Mouse (Mus musculus): ENCODE results near the gene Klrg2. TPM values are rescaled to one million over a fixed set of nuclear protein-coding genes. Genes with fewer than 3 reads are reported as not detected.
"Not testable (repeated sequence)": the region's sequence is repeated elsewhere in the genome, so short reads cannot be mapped to it uniquely, and the experiment has no call there.

Klrg2 gene
- polyA plus RNA-seq (2015; fragmentation: Nextera tagmentation; extraction: Ambion mirVana): 0.08 and 0.21 TPM in 2 replicates

DNA sequence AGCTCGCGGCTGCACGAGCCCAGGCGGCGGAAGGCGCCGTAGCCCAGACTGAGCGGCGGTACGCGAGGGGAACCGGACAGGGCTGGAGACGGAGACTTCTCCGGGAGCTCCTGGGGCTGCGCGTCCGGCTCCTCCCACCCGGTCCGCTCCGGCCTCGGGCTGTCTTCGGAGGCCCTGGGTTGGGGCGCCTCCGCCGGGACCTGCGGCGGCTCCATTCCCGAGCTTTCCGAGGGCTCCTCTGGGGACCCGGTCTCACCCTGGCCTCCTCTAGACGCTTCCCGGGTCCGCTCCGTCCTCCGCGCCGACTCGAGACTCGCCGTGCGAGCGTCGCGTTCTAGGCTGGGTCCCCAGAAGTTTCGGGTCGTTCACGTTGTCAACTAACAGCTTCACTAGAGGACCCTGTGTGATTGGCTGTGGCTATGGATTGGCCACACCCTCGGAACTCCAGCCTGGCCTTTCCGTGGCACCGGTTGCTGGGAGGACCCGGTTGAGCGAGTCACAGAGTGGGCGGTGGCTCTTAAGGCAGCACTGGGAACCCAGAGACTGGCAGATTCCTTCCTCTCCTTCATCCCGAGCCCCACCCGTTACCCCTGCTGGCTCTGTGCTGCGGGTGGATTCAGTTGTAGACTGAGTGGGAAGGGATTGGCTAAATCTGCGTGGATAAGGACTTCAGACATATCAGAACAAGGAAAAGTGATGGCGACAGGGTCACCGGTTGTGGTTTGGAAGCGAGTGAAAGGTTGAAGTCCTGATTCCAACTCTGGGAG lies at the start of gene Klrg2:
Gene Klrg2, minus strand, starts transcription at position 391 of the 767 bp plus-strand sequence.
- no peaks in the 10 kb centered on the region for H3K36me3 ChIP-seq
- H3K9me3 ChIP-seq: no peaks in the 10 kb centered on the region
- H3K27me3 ChIP-seq: peaks cover 59% of the 10 kb centered on the region
- peak within 1 kb of the TSS; percentile 40 for H3K9ac ChIP-seq
- peaks cover 22% of the 10 kb centered on the region for H3K4me1 ChIP-seq (replicated peaks)
- H3K4me3 ChIP-seq: peak within 1 kb of the TSS; percentile 58
- no peak within 1 kb of the TSS for H3K27ac ChIP-seq (replicated peaks)
- ATAC-seq (ENCODE audit: low FRiP score, low read depth): peak; percentile 79
- H3K4me2 ChIP-seq: peak within 1 kb of the TSS; percentile 99
- WGBS: 3% methylated on average over 36 of the region's 60 CpGs

DNA sequence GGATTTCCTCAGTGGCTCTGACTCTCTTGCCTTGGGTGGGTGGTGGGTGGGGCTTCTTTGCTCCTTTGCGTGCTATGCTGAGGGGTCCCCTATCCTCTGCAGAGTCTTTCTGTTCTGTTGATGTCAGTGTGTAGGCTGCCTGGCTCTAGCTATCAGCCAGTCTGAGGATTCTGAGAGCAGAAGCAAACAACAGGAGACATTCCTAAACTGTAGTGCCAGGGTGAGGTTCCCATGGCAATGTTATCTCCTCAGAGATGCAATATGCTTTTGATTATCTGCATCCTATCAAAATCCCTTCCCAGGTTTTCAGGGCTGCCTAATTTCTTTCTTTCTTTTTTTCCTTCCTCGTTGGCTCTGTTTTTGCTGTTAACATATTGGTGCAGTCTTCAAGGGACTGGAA lies 45.5 kb upstream of the Klrg2 start:
- no peaks in the 10 kb centered on the region for H3K9me3 ChIP-seq
- no peak for ATAC-seq (ENCODE audit: low FRiP score, low read depth)
- H3K4me1 ChIP-seq (replicated peaks): no peaks in the 10 kb centered on the region
- no peak overlapping the region for H3K9ac ChIP-seq
- 47% methylated on average over 2 of the region's 2 CpGs for WGBS
- H3K36me3 ChIP-seq: no peaks in the 10 kb centered on the region
- H3K4me3 ChIP-seq: no peak overlapping the region
- no peaks in the 10 kb centered on the region for H3K27me3 ChIP-seq
- no peak overlapping the region for H3K4me2 ChIP-seq
- no peak overlapping the region for H3K27ac ChIP-seq (replicated peaks)

DNA sequence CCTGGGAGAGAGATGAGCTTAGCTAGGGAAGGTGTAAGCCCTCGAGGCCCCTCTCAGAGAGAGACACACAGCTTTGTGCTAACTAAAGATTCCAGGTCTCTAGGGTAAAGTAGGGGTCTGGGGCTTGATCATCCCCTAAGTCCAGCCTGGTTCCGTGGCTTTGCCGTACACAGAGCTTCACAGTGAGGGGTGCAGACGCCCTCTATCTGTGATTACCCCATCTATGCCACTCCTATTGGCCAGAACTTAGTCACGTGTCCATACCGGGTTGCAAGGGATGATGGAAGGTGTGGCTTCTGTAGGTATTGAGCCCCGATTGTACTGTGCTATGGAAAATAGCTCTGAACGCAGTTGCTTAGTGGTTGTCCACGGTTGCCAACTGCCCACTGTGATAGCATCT lies 40.6 kb upstream of the Klrg2 start:
- no peaks in the 10 kb centered on the region for H3K4me1 ChIP-seq (replicated peaks)
- H3K9me3 ChIP-seq: no peaks in the 10 kb centered on the region
- no peak overlapping the region for H3K4me3 ChIP-seq
- H3K27me3 ChIP-seq: no peaks in the 10 kb centered on the region
- H3K4me2 ChIP-seq: no peak overlapping the region
- ATAC-seq (ENCODE audit: low FRiP score, low read depth): no peak
- no peaks in the 10 kb centered on the region for H3K36me3 ChIP-seq
- 77% methylated on average over 9 of the region's 9 CpGs for WGBS
- no peak overlapping the region for H3K27ac ChIP-seq (replicated peaks)
- H3K9ac ChIP-seq: no peak overlapping the region

DNA sequence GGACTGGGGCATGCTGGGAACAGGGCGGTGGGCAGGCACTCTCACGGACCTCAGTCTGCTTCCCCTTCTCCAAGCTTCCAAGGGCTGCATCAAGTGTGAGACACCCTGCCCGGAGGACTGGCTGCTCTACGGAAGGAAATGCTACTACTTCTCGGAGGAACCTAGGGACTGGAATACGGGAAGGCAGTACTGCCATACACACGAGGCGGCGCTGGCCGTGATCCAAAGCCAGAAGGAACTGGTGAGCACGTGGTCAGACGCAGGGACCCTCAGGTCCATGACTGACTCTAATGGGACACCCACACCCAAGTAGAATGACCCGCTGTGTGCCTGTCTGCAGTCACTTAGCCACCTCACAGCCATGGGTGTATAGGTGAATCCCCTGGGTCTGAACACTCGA lies 39.7 kb upstream of the Klrg2 start:
- Histone ChIP-seq H3K36me3 (no peaks in the 10 kb centered on the region), H3K4me2 (no peak overlapping the region), H3K4me3 (no peak overlapping the region), H3K27ac (replicated peaks) (no peak overlapping the region), H3K9me3 (no peaks in the 10 kb centered on the region), H3K27me3 (no peaks in the 10 kb centered on the region), H3K9ac (no peak overlapping the region), H3K4me1 (replicated peaks) (no peaks in the 10 kb centered on the region)
- no peak for ATAC-seq (ENCODE audit: low FRiP score, low read depth)
- WGBS: 80% methylated on average over 14 of the region's 14 CpGs

DNA sequence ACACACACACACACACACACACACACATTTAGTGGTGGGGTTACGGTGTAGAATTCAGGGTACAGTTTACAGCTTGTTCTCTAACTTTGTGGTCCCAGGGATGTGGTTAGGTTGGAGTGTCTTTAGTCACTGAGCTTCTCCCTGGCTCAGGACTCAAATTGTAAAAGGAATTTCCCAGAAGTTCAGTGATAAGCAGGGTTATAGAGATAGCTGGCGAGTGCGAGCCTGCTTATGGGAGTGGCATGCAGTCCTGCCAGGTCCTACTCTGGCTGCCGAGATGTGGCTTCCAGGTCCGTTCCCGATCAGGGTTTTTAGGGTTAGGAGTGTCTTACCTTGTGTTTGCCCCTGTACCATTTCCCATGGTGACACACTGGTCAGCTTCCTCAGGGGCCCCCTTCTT lies 39.2 kb upstream of the Klrg2 start:
- Histone ChIP-seq H3K9me3 (no peaks in the 10 kb centered on the region), H3K36me3 (no peaks in the 10 kb centered on the region), H3K9ac (no peak overlapping the region), H3K27me3 (no peaks in the 10 kb centered on the region), H3K4me1 (replicated peaks) (no peaks in the 10 kb centered on the region), H3K4me2 (no peak overlapping the region), H3K4me3 (no peak overlapping the region), H3K27ac (replicated peaks) (no peak overlapping the region)
- no peak for ATAC-seq (ENCODE audit: low FRiP score, low read depth)
- WGBS: 87% methylated on average over 6 of the region's 6 CpGs

DNA sequence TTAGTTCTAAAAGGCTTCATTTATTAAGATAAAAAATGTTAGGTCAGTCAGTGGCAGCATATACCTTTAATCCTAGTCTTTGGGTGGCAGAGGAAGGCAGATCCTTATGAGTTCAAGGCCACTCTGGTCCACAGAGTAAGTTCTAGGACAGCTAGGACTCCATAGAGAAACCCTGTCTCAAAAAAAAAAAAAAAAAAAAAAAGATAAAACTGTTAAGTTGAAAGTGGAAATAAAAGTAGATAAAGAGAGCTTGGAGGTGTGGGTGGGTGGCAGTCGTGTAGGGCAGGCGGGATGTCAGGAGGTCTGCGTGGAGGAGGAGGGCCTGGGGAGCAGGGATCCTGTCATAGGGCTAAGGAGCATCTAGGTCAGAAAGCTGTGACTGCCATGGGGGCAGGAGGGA lies 35.0 kb upstream of the Klrg2 start:
- Histone ChIP-seq H3K9ac (no peak overlapping the region), H3K27ac (replicated peaks) (no peak overlapping the region), H3K4me3 (no peak overlapping the region), H3K4me1 (replicated peaks) (no peaks in the 10 kb centered on the region), H3K9me3 (no peaks in the 10 kb centered on the region), H3K27me3 (no peaks in the 10 kb centered on the region), H3K36me3 (no peaks in the 10 kb centered on the region), H3K4me2 (no peak overlapping the region)
- ATAC-seq (ENCODE audit: low FRiP score, low read depth): no peak
- WGBS: 82% methylated on average over 3 of the region's 3 CpGs

DNA sequence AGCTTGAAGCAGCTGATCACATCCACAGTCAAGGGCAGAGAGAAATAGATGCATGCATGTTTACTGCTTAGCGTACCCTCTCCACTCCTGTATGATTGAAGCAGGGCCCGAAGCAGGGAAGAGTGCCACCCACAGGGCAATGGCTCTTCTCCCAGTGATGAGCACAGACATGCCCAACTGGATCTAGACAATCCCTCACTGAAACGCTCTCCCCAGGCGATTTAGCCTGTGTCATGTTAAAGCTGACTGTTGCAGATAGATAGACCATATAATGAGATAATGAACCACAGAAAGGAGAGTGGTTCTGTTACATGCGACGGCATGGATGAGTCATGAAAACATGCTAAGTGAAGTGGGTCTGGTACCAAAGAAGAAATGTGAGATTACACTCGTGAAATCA lies 34.2 kb upstream of the Klrg2 start:
- no peak overlapping the region for H3K27ac ChIP-seq (replicated peaks)
- WGBS: 73% methylated on average over 7 of the region's 7 CpGs
- no peak overlapping the region for H3K4me3 ChIP-seq
- H3K9me3 ChIP-seq: no peaks in the 10 kb centered on the region
- H3K4me1 ChIP-seq (replicated peaks): no peaks in the 10 kb centered on the region
- no peak for ATAC-seq (ENCODE audit: low FRiP score, low read depth)
- no peak overlapping the region for H3K4me2 ChIP-seq
- no peaks in the 10 kb centered on the region for H3K27me3 ChIP-seq
- no peaks in the 10 kb centered on the region for H3K36me3 ChIP-seq
- H3K9ac ChIP-seq: no peak overlapping the region

DNA sequence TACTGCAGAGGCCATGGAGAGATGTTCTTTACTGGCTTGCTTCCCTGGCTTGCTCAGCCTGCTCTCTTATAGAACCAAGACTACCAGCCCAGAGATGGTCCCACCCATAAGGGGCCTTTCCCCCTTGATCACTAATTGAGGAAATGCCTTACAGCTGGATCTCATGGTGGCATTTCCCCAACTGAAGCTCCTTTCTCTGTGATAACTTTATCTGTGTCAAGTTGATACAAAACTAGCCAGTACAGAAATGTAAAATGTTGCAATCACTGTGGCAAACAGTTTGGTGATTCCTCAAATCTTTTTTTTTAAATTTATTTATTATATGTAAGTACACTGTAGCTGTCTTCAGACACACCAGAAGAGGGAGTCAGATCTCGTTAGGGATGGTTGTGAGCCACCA lies 33.4 kb upstream of the Klrg2 start:
- H3K4me3 ChIP-seq; ATAC-seq (ENCODE audit: low FRiP score, low read depth); H3K27ac ChIP-seq (replicated peaks); H3K27me3 ChIP-seq; H3K4me1 ChIP-seq (replicated peaks); H3K9ac ChIP-seq; H3K9me3 ChIP-seq; H3K36me3 ChIP-seq; H3K4me2 ChIP-seq: not testable (repeated sequence)
- 83% methylated on average over 1 of the region's 1 CpGs for WGBS

DNA sequence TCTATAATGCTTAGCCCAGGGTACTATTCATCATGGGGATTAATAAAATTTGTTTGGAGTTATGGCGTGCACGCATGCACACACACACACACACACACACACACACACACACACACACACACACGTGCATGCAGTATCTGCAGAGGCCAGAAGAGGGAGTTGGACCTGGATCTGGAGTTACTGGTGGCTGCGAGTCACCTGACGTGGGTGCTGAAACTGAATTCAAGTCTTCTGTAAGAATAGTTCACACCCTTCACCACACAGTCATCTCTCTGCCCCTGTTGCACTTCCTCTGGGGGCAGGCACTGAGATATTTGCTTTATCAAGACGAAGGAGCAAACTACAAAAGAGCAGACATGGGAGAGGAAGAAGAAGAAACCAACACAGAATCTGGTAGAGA lies 32.5 kb upstream of the Klrg2 start:
- H3K27me3 ChIP-seq: no peaks in the 10 kb centered on the region
- no peak overlapping the region for H3K4me2 ChIP-seq
- 71% methylated on average over 6 of the region's 6 CpGs for WGBS
- H3K4me1 ChIP-seq (replicated peaks): no peaks in the 10 kb centered on the region
- H3K9ac ChIP-seq: no peak overlapping the region
- no peaks in the 10 kb centered on the region for H3K36me3 ChIP-seq
- H3K4me3 ChIP-seq: no peak overlapping the region
- no peak overlapping the region for H3K27ac ChIP-seq (replicated peaks)
- no peaks in the 10 kb centered on the region for H3K9me3 ChIP-seq
- no peak for ATAC-seq (ENCODE audit: low FRiP score, low read depth)

DNA sequence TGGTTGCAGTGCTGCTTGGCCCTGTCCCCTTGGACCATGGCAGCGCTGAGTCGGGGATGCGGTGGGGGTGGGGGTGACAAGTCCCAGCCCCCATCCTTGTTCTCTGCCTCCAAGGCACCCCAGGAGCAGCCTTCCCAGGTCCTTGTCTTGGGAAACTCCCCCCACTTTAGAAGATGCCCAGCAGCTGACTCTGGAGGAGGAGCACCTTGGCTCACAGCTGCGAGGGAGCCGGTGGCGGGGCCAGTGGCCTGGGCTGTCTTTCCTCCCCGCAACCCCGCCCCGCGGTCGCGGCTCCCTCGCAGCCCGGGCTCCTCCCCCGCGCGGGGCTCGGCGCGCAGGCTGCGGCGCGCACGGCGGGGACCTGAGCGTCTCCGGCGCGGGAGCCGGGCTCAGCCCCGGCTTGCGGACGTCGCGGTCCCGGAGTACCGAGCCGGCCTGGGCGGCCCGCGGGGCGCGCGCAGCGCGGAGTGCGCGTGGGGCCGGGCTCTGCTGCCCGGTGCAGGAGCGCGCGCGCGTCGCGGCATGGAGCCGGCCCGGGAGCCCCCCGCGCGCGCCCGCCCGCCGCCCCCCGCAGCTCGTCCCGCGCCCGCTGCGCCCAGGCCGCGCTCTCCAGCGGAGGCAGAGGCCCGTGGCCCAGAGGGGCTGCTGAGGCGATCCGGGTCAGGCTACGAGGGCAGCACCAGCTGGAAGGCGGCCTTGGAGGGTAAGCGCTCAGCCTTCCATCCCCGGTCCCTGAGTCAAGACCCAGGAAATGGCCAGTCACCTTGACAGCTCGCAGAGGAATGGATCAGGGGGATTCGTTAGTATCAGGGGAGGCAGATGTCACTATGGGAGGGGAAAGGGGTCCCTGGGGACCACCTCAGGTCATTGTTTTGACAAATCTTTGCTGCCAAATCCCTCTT lies 25.9 kb upstream of the Klrg2 start, which contains the start of gene Clec2l:
Gene Clec2l, plus strand, starts transcription at position 356 of the 902 bp plus-strand sequence.
- peaks cover 15% of the 10 kb centered on the region for H3K4me1 ChIP-seq (replicated peaks)
- H3K4me3 ChIP-seq: peak within 1 kb of the TSS; percentile 64
- peak; percentile 89 for ATAC-seq (ENCODE audit: low FRiP score, low read depth)
- H3K27ac ChIP-seq (replicated peaks): peak within 1 kb of the TSS; percentile 75
- no peaks in the 10 kb centered on the region for H3K36me3 ChIP-seq
- H3K9me3 ChIP-seq: no peaks in the 10 kb centered on the region
- peak within 1 kb of the TSS; percentile 69 for H3K9ac ChIP-seq
- H3K4me2 ChIP-seq: peak within 1 kb of the TSS; percentile 87
- H3K27me3 ChIP-seq: 0 out of 2 replicates have a peak, but pooled peaks cover 6% of the 10 kb centered on the region
- under 1% methylated on average over 56 of the region's 84 CpGs for WGBS

DNA sequence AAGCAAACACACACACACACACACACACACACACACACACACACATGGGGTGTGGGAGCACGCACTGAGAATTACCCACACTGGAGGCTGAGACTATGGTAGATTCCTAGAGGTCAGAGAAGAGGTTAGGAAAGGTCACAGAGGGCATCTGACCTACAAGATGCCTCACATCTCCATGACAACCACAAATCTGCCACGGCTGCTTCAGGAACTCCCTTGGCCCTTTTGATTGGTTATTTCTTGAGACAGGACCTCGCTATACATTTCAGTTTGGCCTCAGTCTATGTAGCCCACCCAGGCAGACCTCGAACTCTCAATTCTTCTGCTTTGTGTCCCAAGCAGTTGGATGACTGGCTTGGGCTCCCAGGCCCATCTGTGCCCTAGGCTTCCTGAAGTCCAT lies 24.6 kb upstream of the Klrg2 start:
- Histone ChIP-seq H3K27me3 (0 out of 2 replicates have a peak, but pooled peaks cover 6% of the 10 kb centered on the region), H3K4me2 (no peak overlapping the region), H3K9me3 (no peaks in the 10 kb centered on the region), H3K36me3 (no peaks in the 10 kb centered on the region), H3K4me3 (no peak overlapping the region), H3K27ac (replicated peaks) (no peak overlapping the region), H3K4me1 (replicated peaks) (peaks cover 15% of the 10 kb centered on the region), H3K9ac (no peak overlapping the region)
- ATAC-seq (ENCODE audit: low FRiP score, low read depth): no peak
- 8% methylated on average over 4 of the region's 4 CpGs for WGBS

DNA sequence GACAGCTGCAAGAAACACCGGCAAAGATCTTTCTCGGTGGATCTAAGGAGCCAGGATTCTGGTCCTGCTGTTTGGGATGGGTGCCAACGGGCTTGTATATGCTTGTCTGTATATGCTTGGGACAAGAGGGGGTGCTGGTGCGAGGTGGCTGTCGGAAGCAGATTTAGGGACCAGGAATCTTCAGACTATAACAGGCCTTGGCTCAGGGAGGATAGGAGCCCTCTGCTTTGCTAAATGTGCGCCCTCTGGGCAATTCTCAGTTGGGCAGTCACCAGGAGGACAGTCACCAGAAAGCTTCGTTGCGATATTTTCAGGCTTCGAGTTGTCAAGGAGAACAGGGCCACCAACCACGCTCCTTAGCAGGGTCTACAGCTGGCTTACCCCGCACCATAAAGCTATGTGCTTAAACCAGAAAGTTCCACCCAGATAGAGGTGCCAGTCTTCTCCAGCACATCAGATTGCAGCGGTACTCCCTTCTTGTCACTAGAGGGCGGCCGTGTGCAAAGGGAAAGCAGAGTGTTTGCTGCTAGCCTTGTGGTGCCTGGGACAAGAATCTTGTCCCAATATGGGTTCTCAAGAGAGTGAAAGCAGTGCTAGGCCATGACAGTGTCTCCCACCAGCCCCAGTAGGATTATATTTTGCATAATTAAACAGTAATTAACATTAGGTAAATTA lies 13.4 kb upstream of the Klrg2 start:
- WGBS: 40% methylated on average over 14 of the region's 14 CpGs

More for the DNA sequence above, 13.4 kb upstream of the Klrg2 start:
- Histone ChIP-seq H3K9me3 (no peaks in the 10 kb centered on the region), H3K27ac (replicated peaks) (no peak overlapping the region), H3K4me1 (replicated peaks) (0 out of 2 replicates have a peak, but pooled peaks cover 3% of the 10 kb centered on the region), H3K4me3 (no peak overlapping the region), H3K36me3 (no peaks in the 10 kb centered on the region), H3K27me3 (no peaks in the 10 kb centered on the region), H3K4me2 (no peak overlapping the region), H3K9ac (no peak overlapping the region)
- ATAC-seq (ENCODE audit: low FRiP score, low read depth): peak; percentile 69

Measured in hindbrain, embryonic 15.5 days (tissue).